Mouse (Mus musculus) thymus, adult 2 months (tissue): ENCODE measurements around the gene Capn11.
A peak's percentile ranks its signal among the peaks of the same experiment; 100 is the strongest.

Experiments used
- CTCF ChIP-seq: fragments of 200-500 bp; IDR thresholded peaks from 2 replicates; pipeline ENCODE4 v1.5.1; 2012; ENCODE audit warnings: mild to moderate bottlenecking, control low read depth, low read length, moderate library complexity, borderline replicate concordance; ENCODE audit not compliant: control insufficient read depth, poor library complexity, insufficient read depth; ENCODE audit errors: extremely low read depth
- POLR2A ChIP-seq: fragments of 200-500 bp; IDR thresholded peaks from 2 replicates; pipeline ENCODE4 v1.6.1; 2012; ENCODE audit warnings: mild to moderate bottlenecking, low read length, control low read depth, moderate library complexity; ENCODE audit not compliant: control insufficient read depth, poor library complexity, insufficient read depth; ENCODE audit errors: extremely low read depth

DNA sequence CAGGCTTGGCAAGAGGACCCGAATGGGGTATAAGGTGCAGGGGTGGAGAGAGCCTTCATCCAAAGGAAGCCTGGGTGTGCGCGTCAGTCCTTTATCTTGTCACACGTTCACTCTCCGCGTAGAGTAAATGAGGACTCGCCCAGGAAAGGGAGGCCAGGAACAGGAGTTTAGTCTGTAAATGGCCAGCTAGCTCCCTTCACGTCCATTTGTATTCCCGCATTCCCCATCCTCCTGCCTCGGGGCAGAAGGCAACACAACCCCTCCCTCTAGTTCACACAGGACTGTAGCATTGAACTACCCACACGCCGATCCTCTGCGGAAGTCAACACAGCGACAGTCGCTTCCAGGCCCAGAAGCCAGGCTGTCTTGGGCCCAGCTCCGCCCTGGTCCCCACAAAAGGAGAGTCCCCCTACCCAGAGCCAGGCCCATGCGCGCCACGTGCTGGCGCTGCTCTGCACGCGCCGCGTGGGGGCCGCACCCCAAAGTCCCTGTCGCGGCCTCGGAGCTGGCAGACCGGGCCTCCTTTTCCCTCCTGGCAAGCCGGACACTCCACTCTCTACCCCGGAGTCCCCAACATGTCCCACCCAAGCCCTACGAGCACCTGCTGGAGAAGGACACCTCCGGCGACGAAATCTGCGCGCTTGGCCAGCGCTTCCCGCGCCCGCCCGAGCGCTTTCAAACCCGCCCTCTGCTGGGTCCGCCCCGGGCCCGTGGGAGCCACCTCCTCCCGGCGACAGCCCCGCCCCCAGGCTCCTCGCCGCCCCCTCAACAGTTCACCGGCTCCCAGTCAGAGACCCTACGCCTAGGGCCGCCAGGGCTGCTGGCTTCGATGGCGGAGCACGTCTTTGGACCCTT, 64.0 kb downstream of the Capn11 start:
- TF ChIP-seq CTCF (0 out of 2 replicates have a peak, but pooled peaks have one; percentile 7), POLR2A (peak; percentile 29; the same call in 1 of the 2 replicates)
